Mouse (Mus musculus) layer of hippocampus, adult 18-20 months (tissue): ENCODE measurements around the gene Nploc4. TPM values are rescaled to one million over a fixed set of nuclear protein-coding genes. Genes with fewer than 3 reads are reported as not detected.

Experiments
- DNase-seq, 2 experiments: peaks; one replicate each; pipeline ENCODE4 v3.0.0; 2022; ENCODE audit warnings: low spot score in 2 of 2
- microRNA-seq, 2 experiments: library from miRNA; unstranded; fragments of <30 nt; microRNA quantifications; one replicate each; pipeline ENCODE4 v1.2.0; 2021
- total RNA-seq, 2 experiments: library from RNA; stranded (reverse); gene quantifications; 2 replicates each; pipeline ENCODE4 v1.2.3; 2021

The Nploc4 gene
- total RNA-seq, 2 experiments from 2014 or later: 60.0 to 61.9 TPM

DNA sequence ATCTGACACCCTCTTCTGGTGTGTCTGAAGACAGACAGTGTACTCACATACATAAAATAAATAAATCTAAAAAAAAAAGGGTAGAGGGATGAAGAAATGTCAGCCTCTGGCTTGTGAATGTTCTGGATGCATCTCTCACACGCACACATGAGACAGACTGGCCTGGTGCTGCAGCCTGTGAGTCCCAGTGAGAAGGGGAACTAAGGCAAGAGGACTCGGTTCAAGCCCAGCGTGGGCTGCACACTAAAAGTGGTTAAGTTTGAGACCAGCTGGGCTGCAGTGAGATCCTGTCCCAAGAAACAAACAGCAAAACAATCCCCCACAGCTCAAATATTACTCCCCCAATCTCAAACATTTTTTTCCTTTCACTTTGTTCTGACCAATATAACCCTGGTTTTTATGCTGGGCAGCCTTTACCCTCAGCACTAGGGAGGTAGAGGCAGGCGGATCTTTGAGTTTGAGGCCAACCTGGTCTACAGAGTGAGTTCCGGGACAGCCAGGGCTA, 94.8 kb downstream of the Nploc4 start:
- DNase-seq: no peak

DNA sequence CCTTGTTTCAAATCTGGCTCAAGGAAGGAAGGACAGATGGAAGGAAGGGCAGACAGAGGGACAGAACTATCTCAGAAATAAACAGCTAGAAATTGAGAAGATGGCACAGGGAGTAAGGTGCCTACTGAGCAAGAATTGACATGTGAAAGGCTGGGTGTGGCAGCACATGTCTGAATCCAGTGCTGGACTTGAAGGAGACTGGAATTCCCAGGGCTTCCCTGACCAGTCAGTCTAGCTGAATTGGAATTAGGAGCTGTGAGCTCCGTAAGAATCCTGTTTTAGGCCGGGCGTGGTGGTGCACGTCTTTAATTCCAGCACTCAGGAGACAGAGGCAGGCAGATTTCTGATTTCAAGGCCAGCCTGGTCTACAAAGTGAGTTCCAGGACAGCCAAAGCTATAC, 95.8 kb downstream of the Nploc4 start:
- no peak for DNase-seq

DNA sequence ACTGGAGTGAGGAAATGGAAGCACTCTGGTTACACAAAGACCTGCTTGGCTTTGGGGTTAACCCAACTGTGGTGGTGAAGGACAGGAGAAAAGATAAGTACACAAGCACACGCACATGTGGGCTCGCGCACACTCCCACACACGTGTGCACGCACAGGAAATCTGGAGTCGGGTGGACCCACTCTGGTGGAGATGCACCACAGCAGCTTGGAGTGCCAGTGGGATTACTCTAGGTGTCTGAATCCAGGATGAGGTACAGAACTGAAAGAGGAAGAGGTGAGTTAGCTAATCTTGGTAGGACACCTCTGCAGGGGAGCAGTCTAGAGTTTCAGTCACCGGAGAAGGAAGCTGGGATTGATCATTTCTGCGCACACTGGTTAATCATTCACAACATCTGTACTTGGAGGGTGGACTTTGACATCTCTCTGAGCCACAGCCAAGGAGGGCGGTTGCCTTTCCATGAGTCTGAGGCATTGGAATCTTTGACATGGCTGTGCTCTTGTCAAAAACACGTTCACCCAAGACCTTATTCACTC, 97.5 kb downstream of the Nploc4 start:
- DNase-seq: no peak

- no peak for DNase-seq
These were observed 98.7 kb downstream of the Nploc4 start for GRCm38 (mm10) chr11:120338786-120339185.

GRCm38 (mm10) chr11:120337447-120337846, 100.1 kb downstream of the Nploc4 start:
- no peak for DNase-seq

DNA sequence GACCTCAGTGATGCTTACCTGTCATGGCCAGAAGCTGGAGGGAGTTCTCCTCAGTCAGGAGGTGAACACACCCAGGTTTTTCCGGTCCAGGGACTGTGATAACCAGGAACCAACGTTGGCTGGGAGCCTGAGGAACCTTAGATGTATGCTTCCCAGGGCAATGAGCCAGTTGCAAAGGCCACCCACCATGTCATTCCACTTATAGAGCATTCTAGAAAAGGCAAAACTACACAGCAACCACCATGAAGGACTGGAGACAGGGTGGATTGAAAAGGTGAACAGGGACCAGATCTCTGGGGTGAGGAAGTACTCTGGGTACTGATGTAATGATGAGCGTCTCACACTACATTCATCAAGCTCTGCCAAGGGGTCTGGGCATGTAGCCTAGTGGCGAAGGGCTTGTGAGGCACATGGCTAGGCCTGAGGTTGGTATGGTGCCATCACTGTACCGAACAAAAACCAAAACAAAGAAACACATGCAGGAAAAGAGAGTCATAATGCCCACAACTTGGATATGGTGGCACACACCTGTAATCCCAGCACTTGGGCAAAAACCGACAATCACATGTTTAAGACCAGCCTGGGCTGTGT, 102.0 kb downstream of the Nploc4 start:
- DNase-seq: no peak

Small RNA genes within 50 kb of the gene (microRNA-seq; reads per million reads assigned to microRNA genes)
- 0 reads per million in 2 experiments for gene Gm23419
- 0.59 to 1.7 reads per million in 2 experiments for gene Mir6935

Other genes with a start within 250 kb of the Nploc4 start
- 10 to 100 TPM; 17.6 to 19.0 TPM for gene Bahcc1, start 204.8 kb downstream of the Nploc4 start, total RNA-seq
- 1,000 to 10,000 TPM; 1,279 to 1,291 TPM for gene Actg1, start 89.2 kb downstream of the Nploc4 start, total RNA-seq
- gene Fscn2, start 76.2 kb downstream of the Nploc4 start, total RNA-seq: under 1 TPM in 1 of 2 experiments, not detected in 1; 0.61 TPM
- gene Faap100, start 58.9 kb downstream of the Nploc4 start, total RNA-seq: 10 to 100 TPM; 16.7 to 18.4 TPM
- not detected for gene Tspan10, start 4.9 kb upstream of the Nploc4 start, total RNA-seq
- under 1 TPM; 0.43 to 0.82 TPM for gene Pde6g, start 15.8 kb upstream of the Nploc4 start, total RNA-seq
- gene Oxld1, start 20.4 kb upstream of the Nploc4 start, total RNA-seq: 10 to 100 TPM; 13.1 to 13.5 TPM
- 10 to 100 TPM; 24.6 to 32.9 TPM for gene Ccdc137, start 20.4 kb upstream of the Nploc4 start, total RNA-seq
- 10 to 100 TPM; 53.0 to 53.6 TPM for gene Arl16, start 29.9 kb upstream of the Nploc4 start, total RNA-seq
- gene Mrpl12, start 46.9 kb upstream of the Nploc4 start, total RNA-seq: 10 to 100 TPM; 65.1 to 67.5 TPM
- 10 to 100 TPM; 18.9 to 19.3 TPM for gene Slc25a10, start 54.1 kb upstream of the Nploc4 start, total RNA-seq
- gene Gcgr, start 93.0 kb upstream of the Nploc4 start, total RNA-seq: not detected
- 10 to 100 TPM; 68.8 to 74.5 TPM for gene Mcrip1, start 112.0 kb upstream of the Nploc4 start, total RNA-seq
- gene Ppp1r27, start 113.4 kb upstream of the Nploc4 start, total RNA-seq: not detected
- 100 to 1,000 TPM; 122 to 132 TPM for gene P4hb, start 135.5 kb upstream of the Nploc4 start, total RNA-seq
- 100 to 1,000 TPM; 293 to 295 TPM for gene Arhgdia, start 143.9 kb upstream of the Nploc4 start, total RNA-seq
- 10 to 100 TPM; 60.5 to 70.0 TPM for gene Alyref, start 160.7 kb upstream of the Nploc4 start, total RNA-seq
- 10 to 100 TPM; 93.5 to 97.0 TPM for gene Anapc11, start 160.7 kb upstream of the Nploc4 start, total RNA-seq
- gene Npb, start 170.8 kb upstream of the Nploc4 start, total RNA-seq: 1 to 10 TPM in 1 of 2 experiments, under 1 TPM in 1; 0.89 to 1.4 TPM
- 100 to 1,000 TPM; 118 to 128 TPM for gene Pcyt2, start 180.2 kb upstream of the Nploc4 start, total RNA-seq
- 10 to 100 TPM; 35.4 to 41.5 TPM for gene Sirt7, start 187.5 kb upstream of the Nploc4 start, total RNA-seq
- gene Mafg, start 195.9 kb upstream of the Nploc4 start, total RNA-seq: 10 to 100 TPM; 70.0 to 71.5 TPM
- gene Pycr1, start 206.1 kb upstream of the Nploc4 start, total RNA-seq: 1 to 10 TPM in 1 of 2 experiments, under 1 TPM in 1; 0.81 to 2.0 TPM
- gene Myadml2, start 210.4 kb upstream of the Nploc4 start, total RNA-seq: 1 to 10 TPM; 3.9 to 4.6 TPM
- gene Notum, start 223.5 kb upstream of the Nploc4 start, total RNA-seq: 1 to 10 TPM; 2.6 to 5.5 TPM
- 10 to 100 TPM; 46.1 to 54.3 TPM for gene Aspscr1, start 235.3 kb upstream of the Nploc4 start, total RNA-seq